Mouse (Mus musculus): ENCODE measurements around the gene Slc5a9. TPM values are rescaled to one million over a fixed set of nuclear protein-coding genes. Genes with fewer than 3 reads are reported as not detected.
A peak's percentile ranks its signal among the peaks of the same experiment; 100 is the strongest.

Slc5a9 gene
- total and polyA plus RNA-seq, 3 experiments = 2.6 to 9.6 (median 3.5) TPM

GRCm38 (mm10) chr4:111880112-111880875, 22.4 kb downstream of the Slc5a9 start:
- TF ChIP-seq ETS1 (conservative IDR thresholded peaks at IDR 0.05; ENCODE audit: low read depth, low read length) (peak; percentile 78), PAX5 (IDR thresholded peaks at IDR 0.05; ENCODE audit: low read length) (no peak), ZC3H11A (IDR thresholded peaks at IDR 0.05; ENCODE audit: low read depth, low read length) (no peak), BHLHE40 (IDR thresholded peaks at IDR 0.05; ENCODE audit: low read depth, low read length) (peak; percentile 38; the same call in 1 of the 2 replicates)
- H3K4me1 ChIP-seq (ENCODE audit: control insufficient read depth in 1 of 2, insufficient read depth in 2 of 2) = peaks cover 0 to 48% of the 10 kb centered on the region in 2 experiments; a peak in 2 of 4 replicates
- no peaks in the 10 kb centered on the region for H3K9me3 ChIP-seq (replicated peaks; ENCODE audit: low read length)
- H3K4me2 ChIP-seq (ENCODE audit: insufficient read depth, low read depth, poor library complexity, severe bottlenecking) = no peak overlapping the region
- H3K27ac ChIP-seq (ENCODE audit: insufficient read depth, low read depth) = no peak overlapping the region
- DNase-seq (ENCODE audit: extremely low read depth) = peak; percentile 50
- no peaks in the 10 kb centered on the region for H3K79me2 ChIP-seq (replicated peaks; ENCODE audit: control insufficient read depth, extremely low read depth, insufficient read depth, poor library complexity, severe bottlenecking)
- dilution Hi-C loops (cut with MboI; ENCODE audit: extremely low pct_ligation_motif_present, extremely low pct_unique_long_range_greater_than_20kb, low sequenced_read_pairs) = no loop called here
- in situ Hi-C loops (cut with MboI; ENCODE audit: low pct_ligation_motif_present, low pct_unique_long_range_greater_than_20kb, low sequenced_read_pairs) = no loop called here
- peak overlapping the region in 2 of 3 experiments; percentile 22 to 31 for H3K4me3 ChIP-seq (replicated peaks in 1 of 3; ENCODE audit: low read depth in 2 of 3, low read length in 2 of 3, poor library complexity in 1 of 3)
- H3K9ac ChIP-seq (ENCODE audit: insufficient read depth, low read depth) = no peak overlapping the region
- no peaks in the 10 kb centered on the region for H3K27me3 ChIP-seq (replicated peaks)
- no peaks in the 10 kb centered on the region for H3K36me3 ChIP-seq (replicated peaks in 1 of 2; ENCODE audit: control insufficient read depth in 1 of 2, insufficient read depth in 1 of 2, low read length in 1 of 2)

GRCm38 (mm10) chr4:111867743-111868401, 34.8 kb downstream of the Slc5a9 start:
- H3K27me3 ChIP-seq (replicated peaks) = no peaks in the 10 kb centered on the region
- H3K27ac ChIP-seq (ENCODE audit: insufficient read depth, low read depth) = no peak overlapping the region
- no peaks in the 10 kb centered on the region for H3K36me3 ChIP-seq (replicated peaks in 1 of 2; ENCODE audit: control insufficient read depth in 1 of 2, insufficient read depth in 1 of 2, low read length in 1 of 2)
- dilution Hi-C loops (cut with MboI; ENCODE audit: extremely low pct_ligation_motif_present, extremely low pct_unique_long_range_greater_than_20kb, low sequenced_read_pairs) (no loop called here), in situ Hi-C loops (cut with MboI; ENCODE audit: low pct_ligation_motif_present, low pct_unique_long_range_greater_than_20kb, low sequenced_read_pairs) (no loop called here)
- H3K9ac ChIP-seq (ENCODE audit: insufficient read depth, low read depth) = no peak overlapping the region
- H3K4me3 ChIP-seq (replicated peaks in 1 of 3; ENCODE audit: low read depth in 2 of 3, low read length in 2 of 3, poor library complexity in 1 of 3) = no peak overlapping the region
- TF ChIP-seq BHLHE40 (IDR thresholded peaks at IDR 0.05; ENCODE audit: low read depth, low read length) (peak; percentile 44; the same call in 1 of the 2 replicates), MAX (IDR thresholded peaks at IDR 0.05; ENCODE audit: low read length) (0 out of 2 replicates have a peak, but pooled peaks have one; percentile 27), EP300 (IDR thresholded peaks at IDR 0.05; ENCODE audit: low read length) (peak; percentile 55), ETS1 (conservative IDR thresholded peaks at IDR 0.05; ENCODE audit: low read depth, low read length) (peak; percentile 64), CTCF (conservative IDR thresholded peaks at IDR 0.05 in 1 of 2, IDR thresholded peaks at IDR 0.05 in 1 of 2; ENCODE audit: low read depth in 2 of 2, low read length in 2 of 2) (no peak), POLR2AphosphoS2 (IDR thresholded peaks at IDR 0.05; ENCODE audit: low read depth, low read length) (no peak)
- no peaks in the 10 kb centered on the region for H3K9me3 ChIP-seq (replicated peaks; ENCODE audit: low read length)
- peak; percentile 46 for DNase-seq (ENCODE audit: extremely low read depth)
- peaks cover 0 to 34% of the 10 kb centered on the region in 2 experiments; a peak in 2 of 4 replicates for H3K4me1 ChIP-seq (ENCODE audit: control insufficient read depth in 1 of 2, insufficient read depth in 2 of 2)
- no peak overlapping the region for H3K4me2 ChIP-seq (ENCODE audit: insufficient read depth, low read depth, poor library complexity, severe bottlenecking)
- no peaks in the 10 kb centered on the region for H3K79me2 ChIP-seq (replicated peaks; ENCODE audit: control insufficient read depth, extremely low read depth, insufficient read depth, poor library complexity, severe bottlenecking)

GRCm38 (mm10) chr4:111866701-111867100, 36.0 kb downstream of the Slc5a9 start:
- in situ Hi-C loops (cut with MboI; ENCODE audit: low pct_ligation_motif_present, low pct_unique_long_range_greater_than_20kb, low sequenced_read_pairs) (no loop called here), dilution Hi-C loops (cut with MboI; ENCODE audit: extremely low pct_ligation_motif_present, extremely low pct_unique_long_range_greater_than_20kb, low sequenced_read_pairs) (no loop called here)
- no peak overlapping the region for H3K9ac ChIP-seq (ENCODE audit: insufficient read depth, low read depth)
- TF ChIP-seq SMC3 (IDR thresholded peaks at IDR 0.05; ENCODE audit: low read depth, low read length) (no peak), ZC3H11A (IDR thresholded peaks at IDR 0.05; ENCODE audit: low read depth, low read length) (no peak)
- H3K9me3 ChIP-seq (replicated peaks; ENCODE audit: low read length) = no peaks in the 10 kb centered on the region
- no peaks in the 10 kb centered on the region for H3K36me3 ChIP-seq (replicated peaks in 1 of 2; ENCODE audit: control insufficient read depth in 1 of 2, insufficient read depth in 1 of 2, low read length in 1 of 2)
- no peak overlapping the region for H3K27ac ChIP-seq (ENCODE audit: insufficient read depth, low read depth)
- H3K4me1 ChIP-seq (ENCODE audit: control insufficient read depth in 1 of 2, insufficient read depth in 2 of 2) = peaks cover 0 to 34% of the 10 kb centered on the region in 2 experiments; a peak in 2 of 4 replicates
- no peak overlapping the region for H3K4me2 ChIP-seq (ENCODE audit: insufficient read depth, low read depth, poor library complexity, severe bottlenecking)
- DNase-seq (ENCODE audit: extremely low read depth) = no peak
- H3K4me3 ChIP-seq (replicated peaks in 1 of 3; ENCODE audit: low read depth in 2 of 3, low read length in 2 of 3, poor library complexity in 1 of 3) = no peak overlapping the region
- no peaks in the 10 kb centered on the region for H3K27me3 ChIP-seq (replicated peaks)
- no peaks in the 10 kb centered on the region for H3K79me2 ChIP-seq (replicated peaks; ENCODE audit: control insufficient read depth, extremely low read depth, insufficient read depth, poor library complexity, severe bottlenecking)
